Mouse (Mus musculus): ENCODE measurements at regions not wholly inside any gene's neighbourhood (a gene's known extent, or its start where the extent isn't known, plus 50 kb on each side); places are given as distances from the start of the nearest gene placed in this dataset.

DNA sequence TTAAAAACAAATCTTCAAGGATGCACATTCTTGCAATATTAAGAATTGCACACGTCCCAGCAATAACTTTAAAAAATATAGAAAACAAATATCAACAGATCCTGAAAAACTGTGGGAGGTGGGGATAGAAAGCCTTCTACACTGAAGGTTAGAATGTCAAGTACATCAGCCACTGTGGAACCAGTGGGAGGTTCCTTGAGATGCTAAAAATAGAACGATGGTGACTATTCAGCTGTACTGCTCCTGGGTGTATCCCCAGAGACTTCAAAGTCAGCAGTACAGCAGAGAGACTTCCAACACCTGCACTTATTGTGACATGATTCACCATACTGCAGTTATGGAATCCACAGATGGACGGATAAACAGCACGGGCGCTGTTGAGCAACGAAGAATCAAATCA, 524.7 kb upstream of the Gm19410 start:
- TF ChIP-seq CTCF (IDR thresholded peaks at IDR 0.05; ENCODE audit: borderline replicate concordance, insufficient read depth, low read length) (no peak), POLR2A (IDR thresholded peaks at IDR 0.05; ENCODE audit: low read depth, low read length) (no peak)
